Mouse (Mus musculus): ENCODE measurements at regions not wholly inside any gene's neighbourhood (a gene's known extent, or its start where the extent isn't known, plus 50 kb on each side); places are given as distances from the start of the nearest gene placed in this dataset.

- TF ChIP-seq POLR2A (IDR thresholded peaks at IDR 0.05; ENCODE audit: borderline replicate concordance, insufficient read depth, low read length): no peak
- no peak for TF ChIP-seq CTCF (IDR thresholded peaks at IDR 0.05; ENCODE audit: borderline replicate concordance, insufficient read depth, low read depth, low read length)
Measured at GRCm38 (mm10) chr1:35400674-35401359, 551.0 kb downstream of the Plekhb2 start.
